Mouse (Mus musculus) hindbrain, embryonic 15.5 days (tissue): ENCODE data around the gene Tnfrsf18. TPM values are rescaled to one million over a fixed set of nuclear protein-coding genes. Genes with fewer than 3 reads are reported as not detected.

ENCODE experiments used
- ATAC-seq: fragments of 200-750 bp; cut with Nextera tagmentation; 2 replicates; pipeline ENCODE4 v1.8.0; 2017; ENCODE audit warnings: low read depth, moderate number of reproducible peaks, moderate TSS enrichment; ENCODE audit not compliant: low FRiP score
- H3K27ac ChIP-seq: fragments of 300-500 bp; sonication (generic); replicated peaks from 2 replicates; pipeline ENCODE4 v1.5.1; 2015; ENCODE audit warnings: mild to moderate bottlenecking, inconsistent platforms
- H3K27me3 ChIP-seq: fragments of 300-500 bp; sonication (generic); 2 replicates; pipeline ENCODE4 v1.6.1; 2015; ENCODE audit warnings: control low read depth, inconsistent platforms
- H3K36me3 ChIP-seq: fragments of 300-500 bp; sonication (generic); 2 replicates; pipeline ENCODE4 v1.6.1; 2015; ENCODE audit warnings: control low read depth, inconsistent platforms
- H3K4me1 ChIP-seq: fragments of 300-500 bp; sonication (generic); replicated peaks from 2 replicates; pipeline ENCODE4 v1.6.1; 2015; ENCODE audit warnings: control low read depth, inconsistent platforms
- H3K4me2 ChIP-seq: fragments of 300-500 bp; sonication (generic); 2 replicates; pipeline ENCODE4 v1.6.1; 2015; ENCODE audit warnings: moderate library complexity, mild to moderate bottlenecking, inconsistent platforms
- H3K4me3 ChIP-seq: fragments of 300-500 bp; sonication (generic); 2 replicates; pipeline ENCODE4 v1.5.1; 2015; ENCODE audit warnings: mild to moderate bottlenecking, inconsistent platforms
- H3K9ac ChIP-seq: fragments of 300-500 bp; sonication (generic); 2 replicates; pipeline ENCODE4 v1.6.1; 2015; ENCODE audit warnings: inconsistent platforms
- H3K9me3 ChIP-seq: fragments of 300-500 bp; sonication (generic); 2 replicates; pipeline ENCODE4 v1.6.1; 2016; ENCODE audit warnings: control low read depth, inconsistent platforms
- WGBS: fragments of 180-500 bp; shearing (Covaris S2); methylation state at CpG from one replicate; pipeline ENCODE4 v1.1.7; 2015; 5-methylcytosine and 5-hydroxymethylcytosine counted together
- polyA plus RNA-seq: library from polyadenylated mRNA; unstranded; fragments of >200 nt; fragmentation: Nextera tagmentation; extraction: Ambion mirVana; gene quantifications from 2 replicates; pipeline ENCODE4 v1.2.1, GENCODE M21; 2015

Gene Tnfrsf18
- polyA plus RNA-seq, 1 experiment from 2014 or later = 1.9 TPM

- WGBS = 53% methylated on average over 4 of the region's 4 CpGs
- Histone ChIP-seq H3K4me1 (peaks cover 42% of the 10 kb centered on the region), H3K4me3 (no peak overlapping the region), H3K36me3 (peaks cover 4% of the 10 kb centered on the region; the same call in 1 of the 2 replicates), H3K4me2 (peak overlapping the region; percentile 52; the same call in 1 of the 2 replicates), H3K27me3 (peaks cover 19% of the 10 kb centered on the region), H3K27ac (no peak overlapping the region), H3K9ac (no peak overlapping the region), H3K9me3 (no peaks in the 10 kb centered on the region)
- no peak for ATAC-seq
These were observed 8.3 kb downstream of the Tnfrsf18 start for GRCm38 (mm10) chr4:156034301-156034700.

DNA sequence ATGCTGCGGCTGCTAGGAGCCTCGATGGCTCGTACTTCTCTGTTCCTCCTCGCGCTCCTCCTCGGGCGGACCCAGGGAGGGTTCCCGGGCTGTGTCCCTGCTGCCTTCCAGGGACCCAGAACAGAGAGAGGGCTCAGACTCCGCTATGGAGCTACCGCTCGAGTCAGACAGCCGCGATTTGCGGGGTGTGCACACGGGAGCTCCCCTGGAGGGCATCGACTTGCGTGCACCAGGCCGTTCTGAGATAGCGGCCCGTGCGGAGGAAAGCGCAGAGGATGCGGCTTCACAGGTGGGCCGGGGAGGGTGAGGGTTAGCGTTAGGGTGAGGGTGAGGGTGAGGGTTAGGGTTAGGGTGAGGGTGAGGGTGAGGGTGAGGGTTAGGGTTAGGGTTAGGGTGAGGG is 8.9 kb downstream of the Tnfrsf18 start:
- Histone ChIP-seq H3K9ac (0 out of 2 replicates have a peak overlapping the region, but pooled peaks have one; percentile 2), H3K4me1 (peaks cover 42% of the 10 kb centered on the region), H3K36me3 (no peaks in the 10 kb centered on the region), H3K4me2 (peak overlapping the region; percentile 52), H3K27me3 (peaks cover 19% of the 10 kb centered on the region), H3K4me3 (peak overlapping the region; percentile 28), H3K9me3 (no peaks in the 10 kb centered on the region), H3K27ac (no peak overlapping the region)
- 6% methylated on average over 25 of the region's 25 CpGs for WGBS
- ATAC-seq = no peak

DNA sequence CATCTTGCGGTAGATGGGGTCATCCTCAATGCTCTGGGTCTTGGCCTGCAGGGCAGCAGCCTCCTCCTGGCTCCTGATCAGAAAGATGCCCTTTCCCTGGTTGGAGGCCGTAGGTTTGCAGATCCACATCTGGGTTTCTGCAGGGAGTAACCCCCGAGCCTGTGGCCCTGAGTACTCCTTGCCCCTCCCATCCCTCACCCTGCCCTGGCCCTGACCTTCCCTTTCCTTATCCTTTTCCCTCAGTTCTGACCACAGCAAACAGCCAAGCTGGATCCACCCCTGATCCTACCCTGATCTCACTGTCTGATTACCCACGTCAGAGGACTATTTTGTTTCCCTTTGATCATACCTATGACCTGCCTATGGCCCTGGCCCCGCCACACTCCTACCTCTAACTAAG is 18.8 kb downstream of the Tnfrsf18 start:
- Histone ChIP-seq H3K9ac (no peak overlapping the region), H3K4me2 (no peak overlapping the region), H3K9me3 (no peaks in the 10 kb centered on the region), H3K36me3 (no peaks in the 10 kb centered on the region), H3K4me1 (no peaks in the 10 kb centered on the region), H3K4me3 (no peak overlapping the region), H3K27ac (no peak overlapping the region), H3K27me3 (no peaks in the 10 kb centered on the region)
- no peak for ATAC-seq
- WGBS = 76% methylated on average over 5 of the region's 5 CpGs

DNA sequence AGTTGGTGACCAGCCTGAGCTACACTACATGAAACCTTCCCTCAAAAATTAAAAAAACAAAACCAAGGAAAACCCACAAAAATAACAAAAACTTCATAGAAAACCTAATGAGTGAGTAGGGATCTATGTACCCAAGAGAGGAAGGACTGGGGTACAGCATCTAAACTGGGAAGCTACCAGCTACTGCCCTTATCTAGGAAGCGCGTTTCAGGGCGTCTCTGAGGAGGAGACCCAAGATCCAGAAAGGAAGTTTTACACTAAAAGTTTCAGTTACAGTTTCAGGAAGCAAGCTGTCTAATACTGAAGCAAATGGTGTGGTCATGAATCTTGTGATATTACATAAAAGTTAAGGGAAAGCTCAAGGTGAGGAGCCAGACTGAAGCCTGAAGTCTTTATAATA is 23.8 kb downstream of the Tnfrsf18 start:
- Histone ChIP-seq H3K4me2 (no peak overlapping the region), H3K36me3 (no peaks in the 10 kb centered on the region), H3K9ac (no peak overlapping the region), H3K9me3 (no peaks in the 10 kb centered on the region), H3K27ac (no peak overlapping the region), H3K27me3 (no peaks in the 10 kb centered on the region), H3K4me1 (no peaks in the 10 kb centered on the region), H3K4me3 (no peak overlapping the region)
- ATAC-seq = no peak
- WGBS = 81% methylated on average over 3 of the region's 3 CpGs

DNA sequence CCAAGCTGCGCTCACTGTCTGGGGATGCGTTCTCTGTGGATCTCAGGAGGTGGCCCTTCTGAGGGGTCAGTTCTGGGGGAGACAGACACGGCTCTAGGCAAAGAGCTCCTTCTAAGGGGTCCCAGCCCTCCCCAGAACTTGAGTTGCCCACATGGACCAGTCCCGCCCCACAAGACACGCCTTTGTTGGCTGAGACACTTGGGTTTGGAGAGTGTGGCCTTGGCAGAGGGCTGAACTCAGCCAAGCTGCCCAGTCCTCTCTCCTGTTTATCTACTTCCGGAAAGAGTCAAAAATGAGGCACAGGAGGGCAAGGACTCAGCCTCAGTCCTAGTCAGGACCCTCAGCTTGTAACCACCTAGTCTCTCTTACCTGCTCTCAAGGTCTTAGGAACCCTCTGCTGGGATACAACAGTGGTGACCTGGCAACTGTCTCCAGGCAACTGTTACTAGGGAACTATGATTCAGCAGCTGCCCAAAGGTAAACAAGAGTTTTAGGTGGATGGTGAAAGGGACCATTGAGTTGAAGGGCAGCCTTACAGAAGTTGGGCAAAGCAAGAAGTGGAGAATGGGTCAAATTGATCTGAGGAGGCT is 24.5 kb downstream of the Tnfrsf18 start:
- H3K36me3 ChIP-seq = no peaks in the 10 kb centered on the region
- no peak overlapping the region for H3K4me2 ChIP-seq
- no peaks in the 10 kb centered on the region for H3K9me3 ChIP-seq
- 69% methylated on average over 6 of the region's 6 CpGs for WGBS
- H3K27ac ChIP-seq = no peak overlapping the region
- no peak for ATAC-seq
- H3K9ac ChIP-seq = no peak overlapping the region
- no peaks in the 10 kb centered on the region for H3K27me3 ChIP-seq
- H3K4me3 ChIP-seq = no peak overlapping the region
- no peaks in the 10 kb centered on the region for H3K4me1 ChIP-seq

DNA sequence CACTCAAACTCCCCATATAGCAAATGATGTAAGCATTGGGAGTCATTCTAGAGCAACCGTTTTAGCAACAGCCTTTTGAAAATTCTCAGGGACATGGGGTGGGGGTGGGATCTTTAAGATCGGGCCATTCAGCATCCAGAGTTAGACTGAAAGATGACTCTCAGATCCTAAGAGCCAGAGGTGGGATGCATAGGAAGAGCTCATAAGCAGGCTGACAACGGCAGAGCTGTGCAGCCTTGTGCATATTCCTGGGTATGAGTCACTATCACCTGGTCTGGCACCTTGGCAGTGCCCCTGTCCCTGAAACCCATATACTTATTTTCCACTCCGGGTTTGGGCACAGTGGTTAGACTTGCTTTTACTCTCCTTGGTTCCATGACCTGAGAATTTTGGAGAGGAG is 27.1 kb downstream of the Tnfrsf18 start:
- H3K27ac ChIP-seq = no peak overlapping the region
- H3K9me3 ChIP-seq = no peaks in the 10 kb centered on the region
- WGBS = 91% methylated on average over 4 of the region's 4 CpGs
- no peak overlapping the region for H3K4me3 ChIP-seq
- no peak overlapping the region for H3K9ac ChIP-seq
- H3K4me2 ChIP-seq = no peak overlapping the region
- H3K36me3 ChIP-seq = no peaks in the 10 kb centered on the region
- no peaks in the 10 kb centered on the region for H3K4me1 ChIP-seq
- no peak for ATAC-seq
- no peaks in the 10 kb centered on the region for H3K27me3 ChIP-seq

DNA sequence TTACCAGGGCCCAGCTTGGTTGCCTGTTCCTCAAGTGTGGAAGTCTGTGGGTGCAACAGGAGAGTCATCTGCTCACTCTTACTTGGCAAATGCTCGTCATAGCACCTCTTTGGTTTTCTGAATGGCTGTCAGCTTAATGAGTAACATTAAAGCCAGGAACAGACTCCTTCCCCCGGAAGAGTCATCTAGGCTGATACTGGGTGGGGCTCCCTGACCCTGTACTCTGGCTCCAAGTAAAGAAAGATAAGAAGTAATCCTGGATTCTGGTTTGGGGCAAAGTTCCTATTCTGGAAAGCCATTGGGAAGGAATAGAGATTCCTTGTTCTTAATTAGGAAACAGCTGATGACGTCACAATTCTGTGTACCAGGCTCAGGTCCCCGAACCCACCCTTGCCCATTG is 28.2 kb downstream of the Tnfrsf18 start:
- 89% methylated on average over 4 of the region's 4 CpGs for WGBS
- Histone ChIP-seq H3K27me3 (no peaks in the 10 kb centered on the region), H3K9me3 (no peaks in the 10 kb centered on the region), H3K36me3 (no peaks in the 10 kb centered on the region), H3K4me1 (no peaks in the 10 kb centered on the region), H3K4me2 (no peak overlapping the region), H3K9ac (no peak overlapping the region), H3K27ac (no peak overlapping the region), H3K4me3 (no peak overlapping the region)
- ATAC-seq = no peak

DNA sequence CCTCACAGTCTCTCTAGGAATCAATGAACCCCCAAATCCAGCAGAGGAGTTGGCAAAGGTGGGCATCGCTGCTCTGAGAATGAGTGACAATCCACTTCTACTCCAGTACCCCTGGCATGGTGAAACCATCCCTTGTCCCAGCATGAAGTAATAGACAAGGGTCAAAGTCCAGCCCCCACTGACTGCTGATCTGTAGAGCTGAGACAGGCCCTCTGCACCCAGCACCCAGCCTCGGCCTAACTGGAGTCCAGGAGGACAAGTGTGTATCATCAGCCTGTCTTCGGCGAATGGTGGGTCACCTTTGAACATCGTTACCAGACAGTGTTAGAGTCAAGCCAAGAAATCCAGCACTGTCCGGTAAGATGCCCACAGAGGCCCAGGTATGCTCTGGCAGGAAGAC is 28.6 kb downstream of the Tnfrsf18 start:
- no peak overlapping the region for H3K4me2 ChIP-seq
- ATAC-seq = no peak
- no peak overlapping the region for H3K27ac ChIP-seq
- H3K4me3 ChIP-seq = no peak overlapping the region
- WGBS = 94% methylated on average over 6 of the region's 6 CpGs
- no peak overlapping the region for H3K9ac ChIP-seq
- H3K27me3 ChIP-seq = no peaks in the 10 kb centered on the region
- H3K9me3 ChIP-seq = no peaks in the 10 kb centered on the region
- no peaks in the 10 kb centered on the region for H3K36me3 ChIP-seq
- no peaks in the 10 kb centered on the region for H3K4me1 ChIP-seq

- H3K27ac ChIP-seq = no peak overlapping the region
- no peak for ATAC-seq
- H3K4me1 ChIP-seq = no peaks in the 10 kb centered on the region
- H3K4me3 ChIP-seq = no peak overlapping the region
- H3K36me3 ChIP-seq = no peaks in the 10 kb centered on the region
- H3K4me2 ChIP-seq = no peak overlapping the region
- H3K27me3 ChIP-seq = no peaks in the 10 kb centered on the region
- H3K9me3 ChIP-seq = no peaks in the 10 kb centered on the region
- 90% methylated on average over 5 of the region's 5 CpGs for WGBS
- no peak overlapping the region for H3K9ac ChIP-seq
These were observed 29.2 kb downstream of the Tnfrsf18 start for GRCm38 (mm10) chr4:156055173-156055572.

DNA sequence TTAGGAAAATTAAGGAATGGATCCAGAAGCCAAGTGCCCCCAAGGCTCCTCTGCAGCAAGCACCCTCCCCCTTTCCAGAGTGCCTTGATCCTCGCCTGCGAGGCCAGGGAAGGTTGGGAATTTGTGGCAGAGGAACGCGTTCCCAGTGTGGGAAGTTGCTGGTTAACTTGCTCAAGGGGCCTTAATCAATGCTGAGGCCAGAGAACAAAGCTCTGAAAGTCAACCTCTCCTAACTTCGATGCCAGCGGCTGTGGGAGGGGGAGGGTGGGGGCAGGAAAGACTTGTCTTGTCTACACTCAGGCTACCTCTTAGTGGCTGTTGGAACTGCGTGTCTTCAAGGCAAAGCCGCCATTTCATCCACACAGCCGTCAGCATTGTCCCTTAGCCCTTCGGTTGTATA is 31.7 kb downstream of the Tnfrsf18 start:
- Histone ChIP-seq H3K9ac (no peak overlapping the region), H3K27me3 (no peaks in the 10 kb centered on the region), H3K36me3 (no peaks in the 10 kb centered on the region), H3K4me3 (no peak overlapping the region), H3K4me2 (no peak overlapping the region), H3K9me3 (no peaks in the 10 kb centered on the region), H3K4me1 (no peaks in the 10 kb centered on the region), H3K27ac (no peak overlapping the region)
- ATAC-seq = no peak
- WGBS = 71% methylated on average over 10 of the region's 10 CpGs

GRCm38 (mm10) chr4:156058826-156059225 is 32.9 kb downstream of the Tnfrsf18 start:
- ATAC-seq = no peak
- Histone ChIP-seq H3K27me3 (no peaks in the 10 kb centered on the region), H3K9me3 (no peaks in the 10 kb centered on the region), H3K36me3 (no peaks in the 10 kb centered on the region), H3K4me1 (peaks cover under 1% of the 10 kb centered on the region; the same call in 1 of the 2 replicates), H3K9ac (no peak overlapping the region), H3K4me2 (no peak overlapping the region), H3K27ac (no peak overlapping the region), H3K4me3 (no peak overlapping the region)
- whole genome bisulfite sequencing = 79% methylated on average over 9 of the region's 9 CpGs

DNA sequence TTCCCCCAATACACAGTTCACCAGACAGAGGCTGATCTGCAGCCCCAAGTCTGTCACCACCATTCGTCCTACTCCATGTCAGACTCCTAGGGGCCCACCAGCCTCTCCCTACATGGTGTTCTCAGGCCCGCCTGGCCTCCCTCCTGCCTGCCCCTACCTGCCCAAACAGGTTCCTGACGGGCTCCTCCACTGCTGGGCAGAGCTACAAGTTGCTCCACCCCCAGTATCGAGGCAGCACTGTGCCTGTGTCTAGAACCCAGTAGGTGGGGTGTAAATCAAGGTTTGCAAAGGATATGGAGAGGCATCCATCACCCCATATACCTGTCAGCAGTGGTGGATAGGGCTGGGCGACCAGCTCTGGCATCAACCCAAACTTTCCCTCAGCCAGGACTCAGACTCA is 33.3 kb downstream of the Tnfrsf18 start, which contains the start of gene Ttll10:
Gene Ttll10 (minus strand): TSS at position 154 of the 400 bp plus-strand sequence.
- H3K4me3 ChIP-seq = no peak within 1 kb of the TSS
- H3K4me1 ChIP-seq = peaks cover 4% of the 10 kb centered on the region; the same call in 1 of the 2 replicates
- H3K36me3 ChIP-seq = no peaks in the 10 kb centered on the region
- 52% methylated on average over 5 of the region's 5 CpGs for WGBS
- H3K9me3 ChIP-seq = no peaks in the 10 kb centered on the region
- H3K4me2 ChIP-seq = no peak within 1 kb of the TSS
- no peak within 1 kb of the TSS for H3K27ac ChIP-seq
- no peaks in the 10 kb centered on the region for H3K27me3 ChIP-seq
- ATAC-seq = no peak
- no peak within 1 kb of the TSS for H3K9ac ChIP-seq

DNA sequence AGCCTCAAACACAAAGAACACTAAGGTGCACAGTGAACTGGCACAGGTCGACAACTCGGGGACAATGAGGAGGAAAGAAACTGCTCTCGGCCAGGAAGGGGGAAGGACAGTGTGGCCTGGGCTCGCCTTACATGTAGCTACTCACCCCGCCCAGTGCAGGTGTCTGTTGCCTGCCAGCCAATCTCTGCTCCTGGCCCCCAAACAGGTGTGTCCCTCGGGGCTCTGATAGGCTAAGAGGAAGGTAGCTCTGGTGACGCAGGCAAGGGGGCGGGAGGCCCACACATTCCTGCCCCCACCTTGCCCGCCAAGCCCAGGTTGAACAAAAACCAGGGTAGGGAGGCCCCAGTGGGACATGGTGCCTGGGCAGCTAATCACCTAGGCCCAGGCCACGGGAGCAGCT is 33.7 kb downstream of the Tnfrsf18 start:
- Histone ChIP-seq H3K4me1 (peaks cover 4% of the 10 kb centered on the region; the same call in 1 of the 2 replicates), H3K9me3 (no peaks in the 10 kb centered on the region), H3K9ac (no peak overlapping the region), H3K36me3 (no peaks in the 10 kb centered on the region), H3K27ac (no peak overlapping the region), H3K4me3 (no peak overlapping the region), H3K27me3 (no peaks in the 10 kb centered on the region), H3K4me2 (no peak overlapping the region)
- peak; percentile 11; the same call in 1 of the 2 replicates for ATAC-seq
- WGBS = 45% methylated on average over 10 of the region's 10 CpGs
